Mouse (Mus musculus): Measurements from ENCODE around the gene Mthfd1l. TPM values are rescaled to one million over a fixed set of nuclear protein-coding genes. Genes with fewer than 3 reads are reported as not detected.

Gene Mthfd1l
- polyA plus RNA-seq, 1 experiment = 5.8 TPM

DNA sequence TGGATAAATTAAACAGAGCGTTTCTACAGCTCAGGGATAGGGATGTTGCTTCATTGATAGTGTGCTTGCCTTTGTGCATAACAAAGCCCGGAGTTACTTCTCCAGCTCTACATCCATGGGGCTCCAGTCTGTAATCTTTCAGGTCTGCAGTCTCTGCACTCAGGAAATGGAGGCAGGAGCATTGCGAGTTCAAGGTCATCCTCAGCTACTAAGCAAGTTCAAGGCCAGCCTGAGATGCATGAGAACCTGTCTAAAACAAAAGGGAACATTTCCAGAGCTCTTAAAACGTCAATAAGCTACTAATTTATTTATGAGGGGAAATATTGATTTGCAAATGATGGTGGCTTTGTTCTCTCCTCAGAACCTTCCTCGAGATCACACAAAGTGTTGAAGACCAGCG is 23.6 kb upstream of the Mthfd1l start:
- 87% methylated on average over 6 of the region's 6 CpGs for WGBS

DNA sequence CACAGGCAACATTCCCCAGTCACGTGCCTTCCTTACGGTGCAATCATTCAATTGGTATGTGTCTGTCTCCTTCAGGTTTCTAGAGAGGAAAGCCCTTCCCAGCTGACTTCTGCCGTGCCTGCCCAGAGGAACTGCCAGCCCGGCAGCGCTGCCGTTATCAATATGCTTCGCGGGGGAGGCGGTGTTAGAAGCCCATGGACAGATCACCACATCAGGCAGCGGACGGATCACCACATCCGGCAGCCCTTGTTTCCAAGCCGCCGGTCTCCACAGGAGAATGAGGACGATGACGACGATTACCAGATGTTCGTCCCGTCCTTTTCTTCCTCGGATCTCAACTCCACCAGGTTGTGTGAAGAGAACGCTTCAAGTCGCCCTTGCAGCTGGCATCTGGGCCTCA is 16.4 kb upstream of the Mthfd1l start:
- 95% methylated on average over 22 of the region's 22 CpGs for WGBS
- no peak for DNase-seq (ENCODE audit: low read depth in 1 of 2, low spot score in 2 of 2)
- Histone ChIP-seq H3K27me3 (ENCODE audit: control insufficient read depth, insufficient read depth, low read length) (no peaks in the 10 kb centered on the region), H3K4me3 (ENCODE audit: extremely low read depth, insufficient read depth, insufficient read length) (no peak overlapping the region), H3K36me3 (ENCODE audit: control insufficient read depth, insufficient read depth, low read length) (no peaks in the 10 kb centered on the region), H3K27ac (ENCODE audit: insufficient read depth, low read length) (no peak overlapping the region), H3K4me1 (ENCODE audit: control insufficient read depth, insufficient read depth, insufficient read length) (no peaks in the 10 kb centered on the region)
- TF ChIP-seq POLR2A (IDR thresholded peaks at IDR 0.05; ENCODE audit: low read depth, low read length) = no peak
- TF ChIP-seq CTCF (IDR thresholded peaks at IDR 0.05; ENCODE audit: extremely low read depth, insufficient read depth, insufficient read length, insufficient replicate concordance) = no peak

More for the DNA sequence above, 23.6 kb upstream of the Mthfd1l start:
- no peaks in the 10 kb centered on the region for H3K36me3 ChIP-seq (ENCODE audit: control insufficient read depth, insufficient read depth, low read length)
- H3K27ac ChIP-seq (ENCODE audit: insufficient read depth, low read length) = no peak overlapping the region
- no peaks in the 10 kb centered on the region for H3K4me1 ChIP-seq (ENCODE audit: control insufficient read depth, insufficient read depth, insufficient read length)
- no peak for DNase-seq (ENCODE audit: low read depth in 1 of 2, low spot score in 2 of 2)
- H3K4me3 ChIP-seq (ENCODE audit: extremely low read depth, insufficient read depth, insufficient read length) = no peak overlapping the region
- H3K27me3 ChIP-seq (ENCODE audit: control insufficient read depth, insufficient read depth, low read length) = no peaks in the 10 kb centered on the region
- no peak for TF ChIP-seq CTCF (IDR thresholded peaks at IDR 0.05; ENCODE audit: extremely low read depth, insufficient read depth, insufficient read length, insufficient replicate concordance)
- TF ChIP-seq POLR2A (IDR thresholded peaks at IDR 0.05; ENCODE audit: low read depth, low read length) = no peak

DNA sequence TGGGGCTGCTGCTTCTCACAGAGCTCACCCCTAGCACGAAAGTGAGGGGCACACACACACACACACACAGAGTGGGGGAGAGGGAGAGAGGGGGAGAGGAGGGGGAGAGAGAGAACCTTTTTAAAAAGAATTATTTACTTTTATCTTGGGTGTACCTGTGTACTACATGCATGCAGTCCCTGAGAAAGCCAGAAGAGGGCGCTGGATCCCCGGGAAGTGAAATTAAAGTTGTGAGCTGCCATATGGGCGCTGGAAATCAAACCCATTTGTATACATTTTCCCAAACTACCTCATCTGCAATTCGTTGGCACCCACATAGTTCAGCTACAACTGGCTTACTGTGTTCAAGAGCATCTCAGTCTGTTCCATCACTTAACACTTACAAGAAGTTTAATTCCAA is 14.3 kb upstream of the Mthfd1l start:
- TF ChIP-seq POLR2A (IDR thresholded peaks at IDR 0.05; ENCODE audit: low read depth, low read length) (no peak), CTCF (IDR thresholded peaks at IDR 0.05; ENCODE audit: extremely low read depth, insufficient read depth, insufficient read length, insufficient replicate concordance) (no peak)
- H3K36me3 ChIP-seq (ENCODE audit: control insufficient read depth, insufficient read depth, low read length) = no peaks in the 10 kb centered on the region
- H3K4me1 ChIP-seq (ENCODE audit: control insufficient read depth, insufficient read depth, insufficient read length) = no peaks in the 10 kb centered on the region
- H3K27me3 ChIP-seq (ENCODE audit: control insufficient read depth, insufficient read depth, low read length) = no peaks in the 10 kb centered on the region
- H3K27ac ChIP-seq (ENCODE audit: insufficient read depth, low read length) = no peak overlapping the region
- H3K4me3 ChIP-seq (ENCODE audit: extremely low read depth, insufficient read depth, insufficient read length) = no peak overlapping the region
- 73% methylated on average over 5 of the region's 5 CpGs for WGBS
- no peak for DNase-seq (ENCODE audit: low read depth in 1 of 2, low spot score in 2 of 2)

DNA sequence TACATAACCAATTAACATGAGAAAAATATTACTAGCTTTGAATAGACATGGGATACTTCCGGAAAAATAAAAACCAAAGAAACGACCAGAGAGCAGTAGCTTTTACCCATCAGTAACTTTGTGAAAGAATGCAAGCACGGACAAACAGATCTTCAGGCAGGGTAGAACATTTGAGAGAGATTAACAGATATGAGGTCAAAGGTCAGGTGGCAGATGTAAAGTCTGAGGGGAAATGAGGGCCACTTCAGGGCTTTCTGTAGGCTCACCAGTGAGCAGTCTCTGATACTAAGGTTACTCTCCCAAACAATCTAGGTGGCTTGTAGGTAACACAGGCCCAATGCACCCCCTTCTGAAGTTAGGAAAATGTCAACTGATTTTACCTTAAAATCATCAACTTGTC is 3.9 kb upstream of the Mthfd1l start:
- WGBS = 85% methylated on average over 3 of the region's 3 CpGs
- H3K27ac ChIP-seq (ENCODE audit: insufficient read depth, low read length) = no peak overlapping the region
- H3K4me3 ChIP-seq (ENCODE audit: extremely low read depth, insufficient read depth, insufficient read length) = no peak overlapping the region
- H3K27me3 ChIP-seq (ENCODE audit: control insufficient read depth, insufficient read depth, low read length) = no peaks in the 10 kb centered on the region
- peaks cover 3% of the 10 kb centered on the region; the same call in 1 of the 2 replicates for H3K4me1 ChIP-seq (ENCODE audit: control insufficient read depth, insufficient read depth, insufficient read length)
- no peaks in the 10 kb centered on the region for H3K36me3 ChIP-seq (ENCODE audit: control insufficient read depth, insufficient read depth, low read length)
- DNase-seq (ENCODE audit: low read depth in 1 of 2, low spot score in 2 of 2) = no peak
- no peak for TF ChIP-seq CTCF (IDR thresholded peaks at IDR 0.05; ENCODE audit: extremely low read depth, insufficient read depth, insufficient read length, insufficient replicate concordance)
- TF ChIP-seq POLR2A (IDR thresholded peaks at IDR 0.05; ENCODE audit: low read depth, low read length) = no peak

DNA sequence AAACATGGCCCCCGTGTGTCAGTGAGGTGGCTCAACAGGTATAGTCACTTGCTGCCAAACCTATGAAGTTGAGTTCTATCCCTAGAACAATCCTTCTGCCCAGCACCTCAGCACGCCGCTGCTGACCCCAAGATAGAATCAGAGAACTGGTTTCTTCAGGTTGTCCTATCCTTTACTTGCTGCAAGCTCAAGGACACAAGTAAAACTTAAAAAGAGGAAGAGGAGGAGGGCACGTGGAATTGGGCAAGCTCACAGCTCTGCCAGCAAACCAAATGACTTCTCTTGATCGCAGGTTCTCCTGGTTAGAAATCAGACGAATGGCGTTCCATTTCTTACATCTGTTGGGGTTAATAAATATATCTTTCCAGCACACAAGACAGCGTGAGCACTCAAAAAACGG is 681 bp upstream of the Mthfd1l start:
- Histone ChIP-seq H3K4me1 (ENCODE audit: control insufficient read depth, insufficient read depth, insufficient read length) (peaks cover 3% of the 10 kb centered on the region; the same call in 1 of the 2 replicates), H3K4me3 (ENCODE audit: extremely low read depth, insufficient read depth, insufficient read length) (no peak overlapping the region), H3K36me3 (ENCODE audit: control insufficient read depth, insufficient read depth, low read length) (no peaks in the 10 kb centered on the region), H3K27me3 (ENCODE audit: control insufficient read depth, insufficient read depth, low read length) (no peaks in the 10 kb centered on the region), H3K27ac (ENCODE audit: insufficient read depth, low read length) (no peak overlapping the region)
- no peak for TF ChIP-seq POLR2A (IDR thresholded peaks at IDR 0.05; ENCODE audit: low read depth, low read length)
- no peak for TF ChIP-seq CTCF (IDR thresholded peaks at IDR 0.05; ENCODE audit: extremely low read depth, insufficient read depth, insufficient read length, insufficient replicate concordance)
- no peak for DNase-seq (ENCODE audit: low read depth in 1 of 2, low spot score in 2 of 2)
- 70% methylated on average over 9 of the region's 9 CpGs for WGBS

DNA sequence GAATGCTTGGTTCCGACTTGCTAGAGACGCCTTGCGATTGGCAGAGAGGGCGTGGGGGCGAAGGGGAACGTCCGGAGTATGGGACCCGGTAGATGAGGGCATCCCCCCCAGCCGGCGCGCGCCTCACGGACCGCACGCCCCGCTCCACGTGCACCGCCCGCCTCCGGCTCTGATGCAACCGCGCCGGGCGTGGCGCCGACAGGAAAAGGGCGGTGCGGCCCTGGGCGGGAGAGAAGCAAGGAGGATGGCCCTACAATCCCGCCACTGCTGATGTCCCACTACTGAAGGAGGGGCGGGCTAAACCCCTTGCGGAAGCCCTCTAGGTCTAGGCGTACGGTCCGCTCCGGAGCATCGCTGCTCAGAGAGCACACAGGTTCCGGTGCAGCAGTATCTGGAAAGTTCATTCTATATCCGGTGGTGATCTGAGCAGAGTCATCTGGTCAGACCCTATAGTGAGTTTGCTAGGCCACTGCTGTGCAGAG is 712 bp downstream of the Mthfd1l start:
- H3K4me3 ChIP-seq (ENCODE audit: extremely low read depth, insufficient read depth, insufficient read length) = peak overlapping the region; percentile 78
- under 1% methylated on average over 38 of the region's 39 CpGs for WGBS
- H3K27me3 ChIP-seq (ENCODE audit: control insufficient read depth, insufficient read depth, low read length) = no peaks in the 10 kb centered on the region
- peak; percentile 77 to 88 for DNase-seq (ENCODE audit: low read depth in 1 of 2, low spot score in 2 of 2)
- peak overlapping the region; percentile 93 for H3K27ac ChIP-seq (ENCODE audit: insufficient read depth, low read length)
- TF ChIP-seq POLR2A (IDR thresholded peaks at IDR 0.05; ENCODE audit: low read depth, low read length) = peak; percentile 47; the same call in 1 of the 2 replicates
- 0 out of 2 replicates have a peak, but pooled peaks have one; percentile 0 for TF ChIP-seq CTCF (IDR thresholded peaks at IDR 0.05; ENCODE audit: extremely low read depth, insufficient read depth, insufficient read length, insufficient replicate concordance)
- H3K36me3 ChIP-seq (ENCODE audit: control insufficient read depth, insufficient read depth, low read length) = no peaks in the 10 kb centered on the region
- peaks cover 3% of the 10 kb centered on the region; the same call in 1 of the 2 replicates for H3K4me1 ChIP-seq (ENCODE audit: control insufficient read depth, insufficient read depth, insufficient read length)

DNA sequence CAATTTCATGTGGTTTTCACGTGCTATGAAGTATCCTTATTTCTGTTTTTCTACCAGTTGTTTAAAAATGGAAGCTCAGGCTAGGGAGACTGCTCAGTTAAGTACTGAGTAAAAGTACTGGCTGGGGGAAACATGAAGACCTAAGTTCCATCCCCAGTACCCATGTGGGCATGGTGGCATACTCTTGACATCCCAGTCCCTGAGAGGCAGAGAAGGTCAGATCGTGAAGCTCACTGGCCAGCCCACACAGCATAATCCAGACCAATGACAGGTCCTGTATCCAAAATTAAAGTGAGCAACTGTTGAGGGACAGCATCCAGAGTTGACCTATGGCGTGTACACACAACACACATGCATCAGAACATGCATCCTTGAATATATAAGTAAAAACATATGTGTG is 1.5 kb downstream of the Mthfd1l start:
- DNase-seq (ENCODE audit: low read depth in 1 of 2, low spot score in 2 of 2) = no peak
- TF ChIP-seq CTCF (IDR thresholded peaks at IDR 0.05; ENCODE audit: extremely low read depth, insufficient read depth, insufficient read length, insufficient replicate concordance) = no peak
- TF ChIP-seq POLR2A (IDR thresholded peaks at IDR 0.05; ENCODE audit: low read depth, low read length) = no peak
- H3K4me3 ChIP-seq (ENCODE audit: extremely low read depth, insufficient read depth, insufficient read length) = no peak overlapping the region
- H3K27me3 ChIP-seq (ENCODE audit: control insufficient read depth, insufficient read depth, low read length) = no peaks in the 10 kb centered on the region
- 68% methylated on average over 3 of the region's 3 CpGs for WGBS
- H3K27ac ChIP-seq (ENCODE audit: insufficient read depth, low read length) = no peak overlapping the region
- peaks cover 3% of the 10 kb centered on the region; the same call in 1 of the 2 replicates for H3K4me1 ChIP-seq (ENCODE audit: control insufficient read depth, insufficient read depth, insufficient read length)
- H3K36me3 ChIP-seq (ENCODE audit: control insufficient read depth, insufficient read depth, low read length) = peaks cover 1% of the 10 kb centered on the region; the same call in 1 of the 2 replicates
